Mouse (Mus musculus): ENCODE results near the gene Ybey. TPM values are rescaled to one million over a fixed set of nuclear protein-coding genes. Genes with fewer than 3 reads are reported as not detected.
A peak's percentile ranks its signal among the peaks of the same experiment; 100 is the strongest.

The Ybey gene
- polyA plus RNA-seq, 1 experiment from 2014 or later = 5.5 TPM

DNA sequence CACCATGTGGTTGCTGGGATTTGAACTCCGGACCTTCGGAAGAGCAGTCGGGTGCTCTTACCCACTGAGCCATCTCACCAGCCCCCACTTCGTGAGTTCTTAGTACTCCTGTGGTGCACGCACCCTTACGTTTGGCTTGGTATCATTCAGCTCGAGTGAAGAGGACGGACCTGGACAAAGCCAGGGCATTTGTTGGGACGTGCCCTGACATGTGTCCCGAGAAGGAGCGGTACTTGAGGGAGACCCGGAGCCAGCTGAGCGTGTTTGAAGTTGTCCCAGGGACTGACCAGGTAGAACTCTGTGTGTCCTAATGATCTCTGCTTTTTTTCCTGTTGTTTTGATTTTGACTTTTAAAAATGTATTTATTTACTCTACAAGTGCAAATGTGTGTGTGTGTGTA, 11.9 kb upstream of the Ybey start:
- Histone ChIP-seq H3K4me1 (replicated peaks) (no peaks in the 10 kb centered on the region), H3K9ac (no peak overlapping the region), H3K27ac (no peak overlapping the region), H3K4me3 (replicated peaks) (no peak overlapping the region), H3K9me3 (no peaks in the 10 kb centered on the region), H3K27me3 (replicated peaks) (no peaks in the 10 kb centered on the region), H3K36me3 (peaks cover 54% of the 10 kb centered on the region), H3K4me2 (replicated peaks) (no peak overlapping the region)
- ATAC-seq = no peak
- WGBS = 94% methylated on average over 13 of the region's 13 CpGs

DNA sequence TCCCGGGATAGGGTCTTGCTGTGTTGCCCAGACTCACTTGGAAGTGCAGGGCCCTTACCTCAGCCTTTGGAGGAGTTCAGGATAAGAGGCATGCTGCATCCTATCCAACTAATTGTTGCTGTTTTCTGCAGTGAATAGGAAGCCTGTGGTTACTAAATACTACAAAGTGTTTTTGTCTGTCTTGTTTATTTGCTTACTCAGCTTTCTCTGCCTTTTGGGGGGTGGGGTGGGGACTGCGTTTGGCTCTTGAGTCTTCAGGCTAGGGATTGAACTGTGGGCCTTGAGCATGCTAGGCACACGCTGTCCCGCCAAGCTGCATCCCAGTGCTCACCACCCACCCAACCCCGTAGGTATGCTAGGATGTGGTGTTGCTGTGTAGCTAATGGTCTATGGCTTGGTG, 4.8 kb upstream of the Ybey start:
- H3K4me2 ChIP-seq (replicated peaks) = no peak overlapping the region
- peaks cover 36% of the 10 kb centered on the region for H3K36me3 ChIP-seq
- H3K27ac ChIP-seq = no peak overlapping the region
- ATAC-seq = no peak
- H3K27me3 ChIP-seq (replicated peaks) = no peaks in the 10 kb centered on the region
- WGBS = 88% methylated on average over 5 of the region's 5 CpGs
- no peak overlapping the region for H3K4me3 ChIP-seq (replicated peaks)
- 0 out of 2 replicates have a peak, but pooled peaks cover 3% of the 10 kb centered on the region for H3K4me1 ChIP-seq (replicated peaks)
- no peaks in the 10 kb centered on the region for H3K9me3 ChIP-seq
- no peak overlapping the region for H3K9ac ChIP-seq

DNA sequence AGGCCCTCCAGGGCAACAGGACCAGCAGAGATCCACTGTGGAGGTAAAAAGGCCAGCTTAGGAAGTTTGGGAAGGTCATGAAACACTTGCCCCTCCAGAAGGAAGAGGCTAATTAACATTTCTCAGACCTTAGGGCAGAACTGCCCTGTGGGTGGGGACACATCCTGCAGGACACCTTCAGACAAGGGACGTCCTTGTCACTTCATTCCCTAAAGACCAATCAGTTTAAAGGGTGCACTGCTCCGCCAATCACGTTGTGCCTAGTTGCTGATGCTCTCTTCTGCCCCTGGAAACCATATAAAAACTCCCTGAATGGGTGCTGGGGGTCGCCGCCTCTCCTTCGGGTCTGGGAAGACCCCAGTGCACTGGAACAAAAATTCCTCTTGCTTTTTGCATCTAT, 6.2 kb downstream of the Ybey start:
- no peaks in the 10 kb centered on the region for H3K27me3 ChIP-seq (replicated peaks)
- no peaks in the 10 kb centered on the region for H3K9me3 ChIP-seq
- no peak overlapping the region for H3K27ac ChIP-seq
- no peak overlapping the region for H3K4me2 ChIP-seq (replicated peaks)
- H3K9ac ChIP-seq = no peak overlapping the region
- WGBS = 85% methylated on average over 6 of the region's 6 CpGs
- 0 out of 2 replicates have a peak, but pooled peaks cover under 1% of the 10 kb centered on the region for H3K4me1 ChIP-seq (replicated peaks)
- H3K36me3 ChIP-seq = no peaks in the 10 kb centered on the region
- ATAC-seq = no peak
- H3K4me3 ChIP-seq (replicated peaks) = no peak overlapping the region

DNA sequence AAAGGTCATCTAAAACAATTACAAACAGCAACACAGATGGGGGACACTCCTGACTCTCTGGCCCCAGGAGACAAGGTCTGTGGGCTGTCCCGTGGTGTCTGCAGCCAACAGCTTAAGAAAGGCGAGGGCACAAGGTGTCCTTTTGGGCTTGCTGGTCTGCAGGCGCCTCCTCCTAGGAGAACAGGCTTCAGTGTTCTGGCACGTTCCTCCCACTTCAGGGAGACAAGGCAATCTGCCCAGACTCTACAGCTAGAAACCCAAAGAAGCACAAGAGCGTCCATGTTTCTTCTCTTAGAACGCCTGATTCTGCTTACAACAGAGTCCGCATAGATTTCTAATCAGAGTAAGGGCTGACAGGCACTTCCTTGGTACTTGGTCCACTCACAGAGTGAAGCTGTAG, 6.6 kb downstream of the Ybey start:
- Histone ChIP-seq H3K27me3 (replicated peaks) (no peaks in the 10 kb centered on the region), H3K4me3 (replicated peaks) (no peak overlapping the region), H3K27ac (no peak overlapping the region), H3K9ac (no peak overlapping the region), H3K9me3 (no peaks in the 10 kb centered on the region), H3K4me2 (replicated peaks) (no peak overlapping the region), H3K36me3 (no peaks in the 10 kb centered on the region), H3K4me1 (replicated peaks) (no peaks in the 10 kb centered on the region)
- 90% methylated on average over 7 of the region's 7 CpGs for WGBS
- no peak for ATAC-seq

DNA sequence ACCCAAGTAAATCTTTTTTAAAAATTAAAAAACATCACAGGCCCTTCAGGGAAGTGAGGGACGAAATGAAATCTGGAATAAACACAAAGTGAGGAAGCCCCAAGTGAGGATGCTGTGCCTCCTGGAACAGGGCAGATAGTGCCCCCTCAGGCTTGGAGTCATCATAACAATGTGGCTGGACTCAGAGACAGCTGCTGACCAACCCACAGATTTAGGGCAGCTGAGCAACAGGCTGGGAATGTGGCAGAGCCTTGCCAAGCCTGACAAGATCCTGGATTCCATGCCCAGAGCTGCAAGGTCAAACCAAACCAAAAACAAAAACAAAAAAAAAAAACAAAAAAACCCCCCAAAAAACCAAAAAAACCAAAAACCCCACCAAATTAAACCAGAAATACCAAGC, 7.7 kb downstream of the Ybey start:
- H3K27ac ChIP-seq = no peak overlapping the region
- no peaks in the 10 kb centered on the region for H3K27me3 ChIP-seq (replicated peaks)
- no peak for ATAC-seq
- no peak overlapping the region for H3K4me2 ChIP-seq (replicated peaks)
- H3K36me3 ChIP-seq = no peaks in the 10 kb centered on the region
- no peak overlapping the region for H3K9ac ChIP-seq
- no peaks in the 10 kb centered on the region for H3K4me1 ChIP-seq (replicated peaks)
- no peak overlapping the region for H3K4me3 ChIP-seq (replicated peaks)
- no peaks in the 10 kb centered on the region for H3K9me3 ChIP-seq
- WGBS = 78% methylated on average over 1 of the region's 1 CpGs

DNA sequence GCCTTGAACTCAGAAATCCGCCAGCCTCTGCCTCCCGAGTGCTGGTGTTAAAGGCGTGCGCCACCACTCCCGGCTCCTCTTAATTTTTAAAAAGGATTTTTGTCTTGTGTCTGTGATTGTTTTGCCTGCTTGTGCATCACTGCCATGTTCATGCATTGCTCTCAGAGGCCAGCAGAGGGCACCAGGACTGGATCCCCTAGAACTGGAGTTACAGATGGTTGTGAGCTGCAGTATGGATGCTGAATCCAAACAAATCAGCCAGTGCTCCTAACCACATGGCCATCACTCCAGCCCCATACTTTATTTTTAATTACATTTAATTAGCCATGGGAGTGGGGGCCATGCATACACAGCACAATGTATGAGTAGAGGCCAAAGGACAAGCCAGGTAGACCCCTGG, 13.6 kb downstream of the Ybey start:
- H3K27me3 ChIP-seq (replicated peaks) = no peaks in the 10 kb centered on the region
- H3K4me3 ChIP-seq (replicated peaks) = no peak overlapping the region
- no peak overlapping the region for H3K27ac ChIP-seq
- no peak overlapping the region for H3K9ac ChIP-seq
- no peak for ATAC-seq
- WGBS = 64% methylated on average over 5 of the region's 5 CpGs
- no peaks in the 10 kb centered on the region for H3K9me3 ChIP-seq
- H3K4me2 ChIP-seq (replicated peaks) = no peak overlapping the region
- no peaks in the 10 kb centered on the region for H3K4me1 ChIP-seq (replicated peaks)
- no peaks in the 10 kb centered on the region for H3K36me3 ChIP-seq

DNA sequence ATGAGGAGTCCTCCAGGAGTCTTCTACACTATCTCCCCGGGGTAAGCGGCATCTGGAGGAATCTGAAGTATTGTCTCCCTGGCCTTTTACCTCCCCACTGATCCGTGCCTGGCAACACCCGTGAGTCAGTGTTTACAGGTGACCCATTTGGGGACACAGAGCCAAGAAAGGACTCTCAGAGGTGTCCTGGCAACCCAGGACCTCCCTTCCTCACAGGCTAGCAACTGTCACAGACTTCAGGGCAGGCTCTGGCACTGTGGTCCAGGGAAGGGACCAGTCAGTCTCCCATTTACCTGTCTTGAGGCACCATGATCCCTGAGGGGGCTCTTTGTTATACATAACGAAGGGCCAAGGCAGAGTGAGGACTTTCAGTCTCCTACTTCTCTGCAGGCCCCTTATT, 20.1 kb downstream of the Ybey start, which contains the start of gene 2610028H24Rik:
Gene 2610028H24Rik (plus strand): TSS at position 231 of the 400 bp plus-strand sequence.
- Histone ChIP-seq H3K27me3 (replicated peaks) (no peaks in the 10 kb centered on the region), H3K27ac (no peak within 1 kb of the TSS)
- WGBS = 75% methylated on average over 5 of the region's 5 CpGs

DNA sequence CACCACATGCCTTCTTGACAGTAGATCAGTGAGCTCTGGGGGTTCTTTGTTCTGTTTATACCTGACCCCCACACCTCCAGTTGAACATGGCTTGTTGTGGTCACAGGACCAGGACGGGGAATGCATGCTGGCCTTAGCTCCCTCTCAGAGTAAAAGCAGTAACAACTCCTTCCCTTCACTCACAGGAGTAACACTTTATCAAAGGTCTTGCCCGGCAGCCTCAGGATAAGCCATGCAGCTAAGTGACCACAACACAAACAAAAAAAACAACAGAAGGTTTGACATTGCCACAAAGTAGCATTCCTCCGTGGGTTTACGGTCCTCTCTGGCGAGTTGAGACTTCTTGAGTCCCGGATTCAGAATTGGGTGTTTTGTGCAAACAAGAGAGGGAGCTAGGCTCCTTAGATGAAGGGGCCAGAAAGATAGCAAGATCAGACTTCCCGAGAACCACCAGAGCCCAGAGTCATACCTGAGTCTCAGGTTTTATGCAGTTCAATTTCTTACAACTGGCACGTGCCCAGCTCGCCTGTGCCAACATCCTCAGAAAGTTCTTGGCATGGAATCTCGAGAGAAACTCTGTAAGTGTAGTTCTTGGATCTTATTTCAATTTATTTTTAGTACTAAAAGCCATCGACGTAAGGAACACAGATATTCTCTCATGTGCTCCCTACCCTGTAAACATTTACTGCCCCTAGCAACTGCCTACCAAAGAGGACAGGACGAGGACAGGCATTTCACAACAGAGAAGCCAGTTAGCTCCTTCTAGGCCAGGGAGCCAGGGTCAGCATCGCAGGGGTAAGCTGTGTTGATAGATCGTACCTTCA, 21.3 kb downstream of the Ybey start:
- WGBS = 75% methylated on average over 15 of the region's 15 CpGs
- Histone ChIP-seq H3K9ac (no peak overlapping the region), H3K36me3 (no peaks in the 10 kb centered on the region), H3K27me3 (replicated peaks) (no peaks in the 10 kb centered on the region), H3K9me3 (no peaks in the 10 kb centered on the region), H3K4me2 (replicated peaks) (no peak overlapping the region), H3K27ac (no peak overlapping the region), H3K4me1 (replicated peaks) (peaks cover 8% of the 10 kb centered on the region; the same call in 1 of the 2 replicates), H3K4me3 (replicated peaks) (no peak overlapping the region)
- no peak for ATAC-seq

More for the DNA sequence above, 20.1 kb downstream of the Ybey start, which contains the start of gene 2610028H24Rik:
- no peak within 1 kb of the TSS for H3K9ac ChIP-seq
- H3K4me3 ChIP-seq (replicated peaks) = no peak within 1 kb of the TSS
- no peaks in the 10 kb centered on the region for H3K36me3 ChIP-seq
- no peak within 1 kb of the TSS for H3K4me2 ChIP-seq (replicated peaks)
- H3K4me1 ChIP-seq (replicated peaks) = peaks cover 4% of the 10 kb centered on the region; the same call in 1 of the 2 replicates
- ATAC-seq = no peak
- no peaks in the 10 kb centered on the region for H3K9me3 ChIP-seq

DNA sequence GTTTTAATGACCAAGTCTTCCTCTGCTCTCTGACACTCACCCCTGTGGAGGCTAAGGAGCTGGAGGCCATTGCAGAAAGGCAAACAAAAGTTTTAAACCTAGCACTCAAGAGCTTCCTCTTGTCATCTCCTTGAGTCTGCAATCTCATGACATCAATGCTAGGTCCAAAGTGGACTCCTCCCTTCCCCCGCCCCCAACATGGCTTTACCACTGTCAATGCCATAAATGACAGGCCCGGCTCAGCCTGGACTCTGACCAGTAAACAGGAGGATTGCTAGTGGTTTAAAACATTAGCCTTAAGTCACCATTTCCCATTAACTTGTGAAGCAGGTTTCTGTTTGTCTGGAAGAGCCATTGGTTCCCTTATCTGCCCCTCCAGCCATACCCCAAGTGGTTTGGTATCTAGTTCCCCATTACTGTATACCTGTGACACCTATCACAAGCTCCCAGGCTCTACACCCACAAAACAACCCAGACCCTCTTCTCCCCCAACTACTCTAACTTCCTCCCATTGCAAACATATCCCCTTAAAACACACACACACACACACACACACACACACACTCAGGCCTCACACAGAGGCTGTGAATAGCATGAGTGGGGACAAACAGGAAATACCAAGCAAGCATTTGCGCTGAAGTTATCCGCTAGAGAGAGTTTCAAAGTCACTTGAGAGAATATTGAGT, 22.8 kb downstream of the Ybey start:
- Histone ChIP-seq H3K4me3 (replicated peaks) (no peak overlapping the region), H3K9ac (no peak overlapping the region), H3K4me2 (replicated peaks) (no peak overlapping the region), H3K27ac (peak overlapping the region; percentile 56), H3K27me3 (replicated peaks) (no peaks in the 10 kb centered on the region), H3K9me3 (no peaks in the 10 kb centered on the region), H3K4me1 (replicated peaks) (peaks cover 13% of the 10 kb centered on the region; the same call in 1 of the 2 replicates), H3K36me3 (no peaks in the 10 kb centered on the region)
- no peak for ATAC-seq
- 61% methylated on average over 4 of the region's 4 CpGs for WGBS

DNA sequence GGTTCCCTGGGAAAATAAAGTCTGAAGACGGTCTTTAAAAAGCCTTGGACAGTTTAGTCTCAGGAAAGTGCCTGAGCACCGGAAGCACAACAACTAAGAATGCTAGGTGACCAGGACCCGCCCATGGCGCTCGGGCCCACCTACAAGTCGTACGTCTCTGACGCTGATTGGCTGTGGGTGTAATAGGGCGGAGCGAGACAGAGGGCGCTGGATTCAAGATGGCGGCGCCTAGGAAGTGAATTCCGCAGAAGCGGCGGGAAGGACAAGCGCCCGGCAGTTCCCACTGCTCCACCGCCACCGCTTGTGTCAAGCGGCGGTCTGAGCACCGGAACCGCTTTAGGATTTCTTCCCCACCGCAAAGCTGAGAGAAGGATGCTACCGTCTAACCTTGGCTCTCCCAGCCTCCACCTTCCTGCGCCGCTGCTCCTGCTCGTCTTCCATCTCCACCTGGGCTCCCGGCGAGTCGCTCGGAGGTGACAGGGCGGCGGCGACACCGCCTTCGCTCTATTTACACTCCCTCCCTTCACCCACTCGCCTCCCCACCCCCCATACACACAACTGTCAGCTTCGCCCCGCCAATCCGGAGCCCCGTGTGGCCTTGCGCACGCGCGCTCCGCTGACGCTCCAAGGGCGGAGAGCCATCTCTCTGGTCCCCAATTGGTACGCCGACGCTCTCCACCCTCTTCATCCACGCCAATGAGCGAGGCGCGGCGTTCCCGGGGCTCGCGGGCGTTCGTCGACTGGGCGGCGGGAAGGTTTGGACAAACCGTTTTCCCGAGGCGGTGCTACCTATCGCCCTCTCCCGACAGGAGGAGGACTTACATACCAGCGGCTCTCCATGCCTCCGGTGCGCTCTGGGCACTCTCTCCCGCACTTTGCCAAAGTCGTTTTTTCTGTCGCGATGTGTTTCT, 26.5 kb downstream of the Ybey start, which contains the start of gene Pcnt:
Gene Pcnt (minus strand): TSS at position 609 of the 911 bp plus-strand sequence.
- WGBS = under 1% methylated on average over 78 of the region's 78 CpGs
- ATAC-seq = peak; percentile 99

DNA sequence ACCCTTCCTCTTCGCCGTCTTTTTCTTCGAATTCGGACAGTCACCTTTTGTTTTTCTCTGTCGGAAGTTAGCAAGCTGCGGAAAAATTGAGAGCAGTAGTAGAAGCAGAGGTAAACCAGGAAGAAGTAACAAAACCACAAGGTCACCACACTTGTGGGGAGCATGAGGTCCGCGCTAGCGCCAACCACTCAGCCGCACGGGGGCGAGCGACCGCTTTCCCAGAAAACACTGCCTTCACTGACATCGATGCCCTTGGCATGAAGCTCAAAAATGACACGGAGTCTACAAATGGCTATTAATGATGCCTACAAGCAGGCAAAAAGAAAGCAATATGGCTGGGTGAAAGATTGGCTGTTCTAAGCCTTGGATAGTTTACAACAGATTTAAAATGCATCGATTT, 28.6 kb downstream of the Ybey start, which contains the start of gene AC141477.1:
Gene AC141477.1 (minus strand): TSS at position 164 of the 400 bp plus-strand sequence.
- Histone ChIP-seq H3K4me2 (replicated peaks) (peak within 1 kb of the TSS; percentile 57; the same call in 1 of the 2 replicates), H3K36me3 (peaks cover 21% of the 10 kb centered on the region), H3K4me3 (replicated peaks) (peak within 1 kb of the TSS; percentile 79; the same call in 1 of the 2 replicates), H3K27ac (no peak within 1 kb of the TSS), H3K9ac (no peak within 1 kb of the TSS), H3K4me1 (replicated peaks) (peaks cover 9% of the 10 kb centered on the region; the same call in 1 of the 2 replicates), H3K27me3 (replicated peaks) (no peaks in the 10 kb centered on the region), H3K9me3 (no peaks in the 10 kb centered on the region)
- WGBS = 95% methylated on average over 17 of the region's 17 CpGs
- ATAC-seq = no peak

More for the DNA sequence above, 26.5 kb downstream of the Ybey start, which contains the start of gene Pcnt:
- H3K27me3 ChIP-seq (replicated peaks) = no peaks in the 10 kb centered on the region
- H3K4me1 ChIP-seq (replicated peaks) = peaks cover 13% of the 10 kb centered on the region; the same call in 1 of the 2 replicates
- H3K27ac ChIP-seq = peak within 1 kb of the TSS; percentile 97
- H3K4me3 ChIP-seq (replicated peaks) = peak within 1 kb of the TSS; percentile 79
- peak within 1 kb of the TSS; percentile 81 for H3K9ac ChIP-seq
- H3K4me2 ChIP-seq (replicated peaks) = peak within 1 kb of the TSS; percentile 81
- H3K9me3 ChIP-seq = no peaks in the 10 kb centered on the region
- H3K36me3 ChIP-seq = 0 out of 2 replicates have a peak, but pooled peaks cover 4% of the 10 kb centered on the region
